Mouse (Mus musculus) erythroblast, embryonic 14.5 days (primary cell): ENCODE measurements around the gene Etv2. TPM values are rescaled to one million over a fixed set of nuclear protein-coding genes. Genes with fewer than 3 reads are reported as not detected.

ENCODE experiments used
- H3K27me3 ChIP-seq: 2 replicates; pipeline ENCODE4 v1.6.1; 2012; ENCODE audit warnings: inconsistent platforms; ENCODE audit not compliant: control insufficient read depth
- H3K36me3 ChIP-seq: 2 replicates; pipeline ENCODE4 v1.6.1; 2012; ENCODE audit warnings: mild to moderate bottlenecking, inconsistent platforms; ENCODE audit not compliant: control insufficient read depth
- H3K4me1 ChIP-seq: 2 replicates; pipeline ENCODE4 v1.6.1; 2012; ENCODE audit warnings: inconsistent platforms; ENCODE audit not compliant: control insufficient read depth
- H3K4me3 ChIP-seq: replicated peaks from 2 replicates; pipeline ENCODE3; 2012; ENCODE audit warnings: moderate library complexity, mild to moderate bottlenecking, inconsistent platforms
- H3K9me3 ChIP-seq: 2 replicates; pipeline ENCODE4 v1.6.1; 2012; ENCODE audit warnings: low read length, inconsistent platforms, mixed read lengths; ENCODE audit not compliant: control insufficient read depth
- GATA1 ChIP-seq: IDR thresholded peaks from 2 replicates; pipeline ENCODE4 v1.6.1; 2012; ENCODE audit warnings: low read length, inconsistent platforms, mixed read lengths
- TAL1 ChIP-seq: IDR thresholded peaks from 3 replicates; pipeline ENCODE4 v1.6.1; 2012; ENCODE audit warnings: low read length, inconsistent platforms, mixed read lengths
- polyA plus RNA-seq: library from polyadenylated mRNA; stranded (reverse); fragments of >175 nt; gene quantifications from 2 replicates; pipeline ENCODE4 v1.2.3, GENCODE M21; 2012

Gene Etv2
- polyA plus RNA-seq, 1 experiment: not detected

DNA sequence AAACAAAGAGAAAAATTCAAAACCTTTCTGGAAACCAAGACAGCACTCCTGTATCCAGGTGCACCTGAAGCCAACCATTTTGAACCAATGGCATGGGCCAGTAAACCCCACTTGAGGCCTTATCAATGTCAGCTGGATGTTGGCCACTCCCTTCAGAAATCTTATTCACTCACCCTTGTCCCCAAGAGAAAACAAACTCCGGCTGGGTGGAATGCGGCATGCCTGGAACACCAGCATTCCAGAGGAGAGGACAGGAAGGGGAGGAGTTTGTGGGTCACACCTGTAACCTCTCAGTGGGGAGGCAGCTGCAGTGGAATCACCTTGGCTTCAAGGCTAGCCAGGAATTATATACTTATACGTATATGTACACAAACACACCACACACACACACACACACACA lies 33.1 kb downstream of the Etv2 start:
- H3K4me1 ChIP-seq: peaks cover 18% of the 10 kb centered on the region
- H3K27me3 ChIP-seq: no peaks in the 10 kb centered on the region
- no peaks in the 10 kb centered on the region for H3K9me3 ChIP-seq
- TF ChIP-seq TAL1 (no peak), GATA1 (no peak)
- no peaks in the 10 kb centered on the region for H3K36me3 ChIP-seq
- no peak overlapping the region for H3K4me3 ChIP-seq

DNA sequence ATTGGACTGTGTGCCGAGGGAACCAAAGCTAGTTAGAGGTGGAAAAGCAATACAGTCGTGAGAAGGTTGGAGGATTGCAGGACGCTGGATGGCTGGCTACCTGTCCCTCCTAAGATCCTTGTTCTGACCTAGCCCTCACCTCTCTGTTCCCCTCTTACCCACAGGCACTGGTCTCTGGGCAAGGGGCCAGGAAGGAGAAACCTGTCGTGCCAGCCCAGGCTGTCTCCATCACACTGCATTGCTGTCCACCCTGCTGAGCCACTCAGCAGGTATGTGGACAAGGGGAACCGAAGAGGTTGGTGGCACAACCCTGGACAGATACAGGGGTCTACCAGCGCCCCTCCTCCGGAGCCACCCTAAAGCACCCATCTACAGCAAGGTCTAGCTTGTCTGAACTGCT lies 35.0 kb downstream of the Etv2 start:
- Histone ChIP-seq H3K4me1 (peaks cover 18% of the 10 kb centered on the region), H3K36me3 (no peaks in the 10 kb centered on the region), H3K27me3 (peaks cover 4% of the 10 kb centered on the region; the same call in 1 of the 2 replicates), H3K9me3 (no peaks in the 10 kb centered on the region), H3K4me3 (peak overlapping the region; percentile 39)
- TF ChIP-seq GATA1: no peak
- no peak for TF ChIP-seq TAL1

DNA sequence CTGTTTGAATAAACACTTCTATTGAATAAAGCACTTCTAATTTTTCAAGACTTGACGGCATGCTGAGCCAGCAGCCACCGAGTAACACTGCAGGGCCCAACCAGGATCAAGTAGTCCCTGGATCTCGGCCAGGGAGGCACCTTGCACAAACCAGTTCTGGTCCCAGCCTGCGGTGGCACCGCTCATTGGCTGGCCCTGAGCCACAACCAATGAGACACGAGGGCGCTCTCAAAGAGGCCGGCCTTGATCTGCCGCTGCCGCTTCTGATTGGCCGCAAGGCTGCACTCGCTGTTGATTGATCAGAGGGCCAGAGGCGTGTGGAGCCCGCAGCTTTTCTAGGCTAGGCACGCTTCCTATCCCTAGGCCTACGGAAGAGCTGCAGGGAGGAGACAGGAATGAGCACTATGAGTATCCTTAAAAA lies 35.7 kb downstream of the Etv2 start:
- H3K36me3 ChIP-seq: no peaks in the 10 kb centered on the region
- H3K9me3 ChIP-seq: no peaks in the 10 kb centered on the region
- peak overlapping the region; percentile 39 for H3K4me3 ChIP-seq
- TF ChIP-seq GATA1 (no peak), TAL1 (no peak)
- peaks cover 20% of the 10 kb centered on the region for H3K4me1 ChIP-seq
- peaks cover 9% of the 10 kb centered on the region for H3K27me3 ChIP-seq

DNA sequence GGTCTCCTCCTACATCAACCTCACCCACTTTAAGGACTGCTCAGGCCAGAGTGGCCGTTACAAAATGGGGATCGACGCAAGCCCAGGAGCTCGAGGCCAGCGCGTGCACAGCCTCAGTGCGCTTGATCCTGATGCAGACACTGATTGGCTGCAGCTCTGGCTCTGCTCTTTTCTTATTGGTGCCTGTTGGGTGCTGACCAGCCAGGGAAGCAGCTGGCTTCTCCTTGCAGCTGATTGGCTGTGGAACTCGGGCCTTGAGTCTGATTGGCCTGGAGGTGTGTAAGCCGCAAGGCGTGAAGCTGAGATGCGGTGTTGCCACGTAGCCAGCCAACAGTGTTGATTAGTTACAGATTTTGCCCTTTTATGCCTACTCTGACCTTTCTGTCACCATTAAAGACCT lies 36.9 kb downstream of the Etv2 start, which contains the start of gene Zbtb32:
Gene Zbtb32, minus strand, starts transcription at position 124 of the 400 bp plus-strand sequence.
- Histone ChIP-seq H3K36me3 (no peaks in the 10 kb centered on the region), H3K27me3 (peaks cover 11% of the 10 kb centered on the region), H3K4me3 (peak within 1 kb of the TSS; percentile 39), H3K9me3 (no peaks in the 10 kb centered on the region), H3K4me1 (peaks cover 32% of the 10 kb centered on the region)
- TF ChIP-seq GATA1 (no peak), TAL1 (no peak)

DNA sequence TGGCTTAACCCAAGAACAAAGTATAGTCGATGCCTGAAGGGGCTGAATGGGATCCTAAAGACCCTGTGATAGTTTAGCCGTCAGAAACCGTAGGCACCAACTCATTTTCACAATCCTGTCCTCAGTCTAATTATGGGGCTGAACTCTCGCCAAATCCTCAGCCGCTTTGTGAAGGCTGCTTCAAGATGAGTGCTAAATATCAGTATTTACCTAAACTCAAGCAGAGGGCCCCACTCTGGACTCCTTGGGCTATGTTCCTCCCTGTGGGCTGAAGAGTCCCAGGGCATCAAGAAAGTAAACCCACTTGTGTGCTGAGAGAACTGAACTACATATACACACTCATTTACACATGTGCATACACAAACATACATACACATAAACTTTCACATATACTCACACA lies 38.8 kb downstream of the Etv2 start:
- H3K36me3 ChIP-seq: no peaks in the 10 kb centered on the region
- peaks cover 11% of the 10 kb centered on the region for H3K27me3 ChIP-seq
- no peak overlapping the region for H3K4me3 ChIP-seq
- no peak for TF ChIP-seq GATA1
- no peak for TF ChIP-seq TAL1
- H3K9me3 ChIP-seq: no peaks in the 10 kb centered on the region
- peaks cover 42% of the 10 kb centered on the region for H3K4me1 ChIP-seq

DNA sequence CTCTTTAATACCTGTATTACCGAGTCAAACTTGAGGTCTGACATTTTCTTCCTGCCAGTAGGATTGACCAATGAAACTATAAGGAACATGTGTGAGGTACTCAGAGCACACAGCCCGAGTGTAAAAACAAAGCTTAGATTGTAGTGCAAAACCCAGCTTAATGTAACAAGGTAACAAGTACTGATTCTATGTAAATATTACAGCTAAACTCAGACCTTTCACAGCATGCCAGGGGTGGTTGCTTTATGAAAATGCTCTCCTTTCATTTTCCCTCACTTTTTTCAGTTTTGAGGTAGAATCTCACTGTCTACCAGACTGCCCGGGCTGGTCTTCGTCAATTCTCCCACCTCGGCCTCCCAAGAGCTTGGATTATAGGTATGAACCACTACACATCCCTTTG lies 39.6 kb downstream of the Etv2 start:
- H3K4me1 ChIP-seq: peaks cover 45% of the 10 kb centered on the region
- H3K4me3 ChIP-seq: no peak overlapping the region
- peaks cover 11% of the 10 kb centered on the region for H3K27me3 ChIP-seq
- H3K9me3 ChIP-seq: no peaks in the 10 kb centered on the region
- no peaks in the 10 kb centered on the region for H3K36me3 ChIP-seq
- TF ChIP-seq GATA1: no peak
- TF ChIP-seq TAL1: no peak

DNA sequence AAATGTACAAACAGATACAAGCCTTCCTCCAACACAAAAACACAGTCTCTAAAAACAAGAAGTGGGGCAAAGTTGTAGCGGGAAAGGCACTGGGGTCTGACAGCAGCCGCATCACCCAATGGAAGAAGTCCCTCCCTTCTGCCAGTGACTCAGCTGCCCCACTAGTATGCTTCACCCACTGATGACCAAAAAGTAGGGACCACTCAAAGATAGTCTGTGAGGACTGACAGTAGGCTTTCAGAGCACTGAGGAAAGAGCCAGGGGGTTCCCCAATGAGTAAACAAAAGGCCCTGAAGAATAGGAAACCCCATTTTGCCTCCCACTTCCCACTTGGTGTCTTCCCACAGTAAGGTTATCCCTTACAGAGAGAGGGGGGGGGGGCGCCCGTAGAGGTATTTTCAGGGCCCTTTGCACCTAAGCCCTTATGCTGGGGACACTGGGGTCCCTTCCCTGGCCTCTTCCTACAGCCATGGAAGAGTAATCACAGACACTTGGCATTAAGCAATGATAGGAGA lies 41.1 kb downstream of the Etv2 start:
- no peaks in the 10 kb centered on the region for H3K36me3 ChIP-seq
- peaks cover 41% of the 10 kb centered on the region for H3K4me1 ChIP-seq
- peaks cover 11% of the 10 kb centered on the region for H3K27me3 ChIP-seq
- no peak for TF ChIP-seq TAL1
- H3K9me3 ChIP-seq: no peaks in the 10 kb centered on the region
- H3K4me3 ChIP-seq: no peak overlapping the region

DNA sequence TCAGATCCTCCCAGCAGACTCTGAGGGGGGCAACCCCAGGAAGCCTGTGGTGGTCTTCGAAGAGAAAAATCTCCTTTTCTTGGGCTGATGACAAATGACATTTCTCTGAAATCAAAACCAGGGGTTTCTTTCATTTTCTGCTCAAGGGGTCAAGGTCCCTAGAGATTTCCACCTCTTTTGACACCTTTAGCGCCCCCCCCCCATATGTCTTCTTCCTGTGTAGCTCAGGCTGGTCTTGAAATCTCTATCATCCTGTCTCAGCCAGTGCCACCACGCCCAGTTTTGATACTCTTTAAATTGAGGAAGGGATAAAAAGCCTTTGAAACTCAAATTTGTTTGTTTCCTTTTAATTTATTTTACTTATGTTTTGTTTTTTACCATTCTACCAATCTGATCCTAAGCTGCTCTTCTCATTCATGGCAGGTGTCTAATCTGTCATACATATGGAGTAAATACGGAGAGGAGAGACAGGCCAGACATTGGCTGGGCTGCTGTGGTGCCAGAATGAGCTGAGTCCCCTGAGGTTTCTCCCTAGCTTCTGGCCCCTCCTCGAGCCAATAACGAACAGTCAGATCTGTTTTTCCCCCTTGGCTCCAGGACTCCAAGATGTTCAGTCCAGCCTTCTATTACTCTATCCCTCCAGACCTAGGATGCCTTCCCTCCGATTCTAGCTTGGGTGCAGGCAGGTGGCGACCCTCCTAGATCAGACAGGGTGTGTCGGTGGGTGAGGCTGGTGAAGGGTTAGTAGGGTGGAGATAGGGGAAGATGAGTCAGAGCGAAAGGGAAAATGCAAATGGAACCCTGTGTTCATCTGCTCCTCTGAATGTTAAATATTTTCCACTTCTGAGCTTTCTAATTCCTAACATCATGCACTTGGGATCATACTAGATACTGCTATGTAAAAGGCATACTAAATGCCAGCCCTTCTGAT lies 41.8 kb downstream of the Etv2 start:
- Histone ChIP-seq H3K9me3 (no peaks in the 10 kb centered on the region), H3K4me3 (no peak overlapping the region), H3K36me3 (no peaks in the 10 kb centered on the region), H3K4me1 (peaks cover 47% of the 10 kb centered on the region), H3K27me3 (peaks cover 11% of the 10 kb centered on the region)
- TF ChIP-seq TAL1 (no peak), GATA1 (no peak)

DNA sequence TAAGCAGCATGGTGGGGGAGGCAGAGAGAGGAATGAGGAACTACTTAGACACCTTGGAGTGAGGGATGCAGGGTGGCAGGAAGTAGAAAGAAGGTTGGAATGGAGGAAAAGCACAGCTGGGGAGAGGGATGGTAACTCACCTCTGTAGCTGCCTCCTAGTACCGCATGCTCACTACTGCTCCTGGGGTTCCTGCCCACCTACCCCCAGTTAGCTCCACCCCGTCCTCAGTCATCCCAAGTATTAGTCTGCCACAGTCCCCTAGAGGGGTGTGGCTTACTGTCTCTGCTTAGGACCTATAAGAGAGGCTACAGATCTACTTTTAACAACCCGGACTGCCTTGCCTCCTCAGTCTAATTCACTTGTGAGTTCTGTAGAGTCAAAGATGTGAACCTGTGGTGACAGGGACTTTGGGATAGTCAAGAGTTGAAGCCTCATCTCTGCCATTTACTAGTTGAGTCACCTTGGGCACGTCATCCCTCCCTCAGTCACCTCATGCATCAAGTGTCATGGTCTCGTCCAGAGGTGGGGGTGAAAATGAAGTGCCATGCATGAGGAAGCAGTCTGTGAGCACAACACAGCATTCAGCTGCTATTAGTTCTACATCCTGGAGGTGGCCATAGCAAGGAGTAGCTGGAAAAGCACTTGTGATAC lies 42.8 kb downstream of the Etv2 start:
- H3K4me1 ChIP-seq: peaks cover 48% of the 10 kb centered on the region
- H3K4me3 ChIP-seq: no peak overlapping the region
- peaks cover 11% of the 10 kb centered on the region for H3K27me3 ChIP-seq
- H3K36me3 ChIP-seq: no peaks in the 10 kb centered on the region
- no peak for TF ChIP-seq GATA1
- no peak for TF ChIP-seq TAL1
- no peaks in the 10 kb centered on the region for H3K9me3 ChIP-seq
